Mouse (Mus musculus): ENCODE data around the gene Cd2bp2. TPM values are rescaled to one million over a fixed set of nuclear protein-coding genes. Genes with fewer than 3 reads are reported as not detected.

Cd2bp2 gene
- total RNA-seq (2021) = 10 to 100 TPM; 73.9 to 84.5 TPM
- long read RNA-seq, experiment 1, transcript Cd2bp2-201 (7 exons, 1,309 nt) = minor isoform, 5 of 109 reads
- long read RNA-seq, experiment 1, transcript Cd2bp2-202 (7 exons, 3,284 nt) = major isoform, 40 of 109 reads
- long read RNA-seq, experiment 1, partial matches to known transcripts = 22 of 109 reads
- long read RNA-seq, experiment 1, other reads (novel, unspliced or antisense) = 39 of 109 reads
- long read RNA-seq, experiment 2, transcript Cd2bp2-202 (7 exons, 3,284 nt) = major isoform, 47 of 96 reads
- long read RNA-seq, experiment 2, partial matches to known transcripts = 15 of 96 reads
- long read RNA-seq, experiment 2, other reads (novel, unspliced or antisense) = 29 of 96 reads

DNA sequence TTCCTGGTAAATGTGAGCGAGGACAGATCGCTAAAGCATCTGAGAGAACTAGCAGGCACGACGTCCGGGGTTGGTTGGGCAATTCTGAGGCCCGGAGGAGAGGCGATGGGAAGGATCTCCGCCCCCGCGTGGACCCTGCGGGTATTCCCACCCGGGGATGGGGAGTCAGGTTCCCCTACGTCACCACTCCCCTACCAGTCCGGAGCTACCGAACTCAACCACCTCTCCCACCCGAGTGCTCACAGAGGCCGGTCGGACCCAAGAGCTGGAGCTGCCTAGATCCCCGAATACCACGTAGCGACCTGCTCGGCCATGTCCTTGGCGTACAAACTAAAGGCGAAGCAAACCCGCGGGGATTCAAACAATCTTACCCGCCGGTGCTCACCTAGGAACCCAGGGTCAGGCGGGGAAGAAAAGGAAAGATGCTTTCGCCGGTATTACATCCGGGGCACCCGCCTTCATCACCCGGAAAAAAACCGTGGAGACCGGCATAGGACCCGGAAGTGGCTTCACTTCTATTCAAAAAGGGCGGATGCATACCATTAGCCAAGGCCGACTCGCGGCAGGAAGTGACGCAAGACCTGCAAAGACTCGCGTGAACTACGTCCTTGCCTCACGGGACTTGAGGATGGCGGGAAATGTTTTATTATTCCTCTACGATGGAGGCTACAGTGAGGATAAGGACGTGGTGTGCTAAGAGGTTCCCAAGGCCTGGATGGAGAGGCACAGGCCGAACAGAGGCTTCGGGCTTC, at the start of gene Cd2bp2:
Gene Cd2bp2, minus strand, starts transcription at position 507 of the 752 bp plus-strand sequence.
- DNase-seq (ENCODE audit: low spot score in 2 of 2) = peak; percentile 97 to 99
- intact Hi-C loops (cut with DNase I) = no loop called here

GRCm38 (mm10) chr7:127244658-127245510, 49.0 kb upstream of the Cd2bp2 start:
- DNase-seq (ENCODE audit: low spot score in 2 of 2) = no peak
- intact Hi-C loops (cut with DNase I) = no loop called here

- DNase-seq (ENCODE audit: low spot score in 2 of 2) = peak; percentile 93 to 95
- intact Hi-C loops (cut with DNase I) = no loop called here
These were observed 48.2 kb upstream of the Cd2bp2 start, which contains the start of gene Zfp771 for GRCm38 (mm10) chr7:127243870-127244657. Gene Zfp771 (plus strand): TSS chr7:127244274.

- no peak for DNase-seq (ENCODE audit: low spot score in 2 of 2)
- intact Hi-C loops (cut with DNase I) = no loop called here
These were observed 47.6 kb upstream of the Cd2bp2 start for GRCm38 (mm10) chr7:127243361-127243867.

- DNase-seq (ENCODE audit: low spot score in 2 of 2) = no peak
- intact Hi-C loops (cut with DNase I) = no loop called here
These were observed 38.9 kb upstream of the Cd2bp2 start for GRCm38 (mm10) chr7:127234777-127235176.

DNA sequence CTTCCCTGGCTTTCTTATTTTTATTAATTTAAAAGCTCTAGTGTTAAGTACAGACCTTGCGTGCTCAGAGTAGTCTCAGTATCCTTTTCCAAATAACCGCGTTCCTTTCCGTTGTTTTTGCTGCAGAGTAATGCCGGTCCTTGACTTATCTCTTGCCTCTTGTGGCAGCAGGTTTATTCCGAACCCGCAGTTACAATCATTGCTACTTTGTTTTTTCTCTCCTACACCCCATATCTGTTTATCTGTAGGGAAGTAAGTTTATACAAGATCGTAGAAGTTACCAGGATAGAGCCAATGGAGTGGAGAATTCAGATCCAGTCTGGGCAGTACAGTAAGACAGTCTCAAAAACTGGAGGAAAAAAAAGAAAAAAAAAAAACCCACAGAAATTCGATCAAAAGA, 37.9 kb upstream of the Cd2bp2 start:
- intact Hi-C loops (cut with DNase I) = no loop called here
- no peak for DNase-seq (ENCODE audit: low spot score in 2 of 2)

DNA sequence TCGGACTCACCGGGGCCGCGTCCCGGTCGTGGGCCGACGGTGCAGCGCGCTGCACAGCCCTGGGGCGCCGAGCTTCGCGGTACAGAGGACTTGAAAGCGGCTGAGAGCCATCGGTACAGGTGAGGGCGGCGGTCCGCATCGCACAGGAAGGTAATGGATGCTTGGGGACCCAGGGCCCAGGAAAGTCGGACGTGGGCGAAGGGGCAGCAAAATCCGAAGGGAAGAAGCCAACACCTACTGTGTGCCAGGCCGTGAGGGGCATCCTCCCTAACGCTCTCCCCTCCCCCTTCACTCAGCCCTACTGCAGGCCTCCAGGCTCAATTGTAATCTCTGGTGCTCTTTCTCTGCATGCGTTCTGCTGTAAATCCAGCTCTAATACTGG, 37.5 kb upstream of the Cd2bp2 start:
- DNase-seq (ENCODE audit: low spot score in 2 of 2) = no peak
- intact Hi-C loops (cut with DNase I) = no loop called here

GRCm38 (mm10) chr7:127232622-127233367, 36.9 kb upstream of the Cd2bp2 start, which contains the start of the genes Zfp553 and Sept1:
Gene Zfp553 (plus strand): TSS chr7:127233061.
Gene Sept1 (minus strand): TSS chr7:127233130.
- intact Hi-C loops (cut with DNase I) = no loop called here
- peak; percentile 69 to 81 for DNase-seq (ENCODE audit: low spot score in 2 of 2)

DNA sequence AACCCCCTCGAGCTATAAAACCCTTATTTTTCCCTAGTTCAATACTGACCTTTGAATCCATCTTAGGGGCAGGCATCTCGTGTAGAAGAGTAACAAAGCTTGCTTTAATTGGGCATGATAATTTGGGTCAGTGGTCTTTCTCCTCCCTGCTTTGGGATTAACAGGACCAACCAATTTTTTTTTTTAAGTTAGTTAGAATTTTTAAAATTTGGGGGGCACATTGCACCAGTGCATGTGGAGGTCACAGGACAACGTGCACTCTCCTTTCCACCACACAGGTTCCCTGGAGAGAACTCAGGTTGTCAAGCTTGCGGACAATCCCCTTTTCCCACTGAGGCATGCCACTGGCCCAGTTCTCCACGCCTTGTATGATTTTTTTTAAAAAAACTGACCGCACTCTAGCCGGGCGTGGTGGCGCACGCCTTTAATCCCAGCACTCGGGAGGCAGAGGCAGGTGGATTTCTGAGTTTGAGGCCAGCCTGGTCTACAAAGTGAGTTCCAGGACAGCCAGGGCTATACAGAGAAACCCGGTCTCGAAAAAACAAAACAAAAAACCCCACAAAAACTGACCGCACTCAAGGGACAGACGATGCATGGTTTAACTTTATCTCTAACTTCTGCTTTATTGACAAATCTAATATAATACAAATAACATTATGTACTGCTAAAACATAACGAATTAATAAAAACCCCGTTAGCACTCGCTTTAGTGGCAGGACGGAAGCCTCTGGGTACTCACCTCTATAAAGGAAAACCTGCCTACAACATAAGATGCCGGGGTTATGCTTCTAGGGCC, 36.2 kb upstream of the Cd2bp2 start:
- intact Hi-C loops (cut with DNase I) = no loop called here
- DNase-seq (ENCODE audit: low spot score in 2 of 2) = no peak

GRCm38 (mm10) chr7:127231376-127231775, 35.5 kb upstream of the Cd2bp2 start:
- no peak for DNase-seq (ENCODE audit: low spot score in 2 of 2)
- intact Hi-C loops (cut with DNase I) = no loop called here

DNA sequence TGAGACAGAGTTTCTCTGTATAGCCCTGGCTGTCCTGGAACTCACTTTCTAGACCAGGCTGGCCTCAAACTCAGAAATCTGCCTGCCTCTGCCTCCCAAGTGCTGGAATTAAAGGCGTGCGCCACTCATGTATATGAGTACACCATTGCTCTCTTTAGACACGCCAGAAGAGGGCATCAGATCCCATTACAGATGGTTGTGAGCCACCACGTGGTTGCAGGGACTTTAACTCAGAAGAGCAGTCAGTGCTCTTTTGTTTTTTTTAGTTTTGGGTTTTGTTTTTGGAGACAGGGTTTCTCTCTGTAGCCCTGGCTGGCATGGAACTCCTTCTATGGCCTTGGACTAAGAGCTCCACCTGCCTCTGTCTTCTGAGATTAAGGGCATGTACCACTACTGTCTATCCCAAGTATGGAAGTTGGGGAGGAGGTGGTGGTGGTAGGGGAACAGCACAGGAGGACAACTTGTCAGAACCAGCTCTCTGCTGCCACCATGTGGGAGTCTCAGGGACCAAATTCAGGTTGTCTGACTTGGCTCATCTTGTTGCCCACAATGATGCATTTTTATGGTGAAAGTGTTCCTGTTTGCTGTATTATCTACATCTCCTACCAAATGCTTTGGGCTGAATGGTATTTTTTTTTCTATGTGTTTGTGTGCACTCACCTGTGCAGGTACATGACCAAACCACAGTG, 32.9 kb upstream of the Cd2bp2 start:
- intact Hi-C loops (cut with DNase I) = no loop called here
- peak; percentile 85 to 89 for DNase-seq (ENCODE audit: low spot score in 2 of 2)

GRCm38 (mm10) chr7:127225147-127225995, 29.5 kb upstream of the Cd2bp2 start:
- peak in 1 of 2 experiments; percentile 55 for DNase-seq (ENCODE audit: low spot score in 2 of 2)
- intact Hi-C loops (cut with DNase I) = no loop called here

DNA sequence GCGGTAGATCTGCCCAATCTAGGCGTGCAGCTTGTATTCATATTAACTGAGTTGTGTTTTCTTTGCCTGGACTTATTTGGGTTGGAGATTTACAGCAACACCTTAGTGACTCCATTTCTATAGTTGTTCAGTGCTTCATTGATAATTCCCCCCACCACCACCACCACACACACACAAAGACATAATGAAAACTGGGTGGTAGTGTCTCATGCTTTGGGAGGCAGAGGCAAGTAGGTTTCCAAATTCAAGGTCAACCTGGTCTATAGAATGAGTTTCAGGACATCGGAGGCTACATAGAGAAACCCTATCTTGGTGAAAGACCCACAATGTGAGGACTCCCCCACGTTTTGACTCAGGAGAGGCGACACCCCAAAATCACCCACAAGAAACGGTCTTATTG, 28.8 kb upstream of the Cd2bp2 start:
- intact Hi-C loops (cut with DNase I) = no loop called here
- DNase-seq (ENCODE audit: low spot score in 2 of 2) = no peak

DNA sequence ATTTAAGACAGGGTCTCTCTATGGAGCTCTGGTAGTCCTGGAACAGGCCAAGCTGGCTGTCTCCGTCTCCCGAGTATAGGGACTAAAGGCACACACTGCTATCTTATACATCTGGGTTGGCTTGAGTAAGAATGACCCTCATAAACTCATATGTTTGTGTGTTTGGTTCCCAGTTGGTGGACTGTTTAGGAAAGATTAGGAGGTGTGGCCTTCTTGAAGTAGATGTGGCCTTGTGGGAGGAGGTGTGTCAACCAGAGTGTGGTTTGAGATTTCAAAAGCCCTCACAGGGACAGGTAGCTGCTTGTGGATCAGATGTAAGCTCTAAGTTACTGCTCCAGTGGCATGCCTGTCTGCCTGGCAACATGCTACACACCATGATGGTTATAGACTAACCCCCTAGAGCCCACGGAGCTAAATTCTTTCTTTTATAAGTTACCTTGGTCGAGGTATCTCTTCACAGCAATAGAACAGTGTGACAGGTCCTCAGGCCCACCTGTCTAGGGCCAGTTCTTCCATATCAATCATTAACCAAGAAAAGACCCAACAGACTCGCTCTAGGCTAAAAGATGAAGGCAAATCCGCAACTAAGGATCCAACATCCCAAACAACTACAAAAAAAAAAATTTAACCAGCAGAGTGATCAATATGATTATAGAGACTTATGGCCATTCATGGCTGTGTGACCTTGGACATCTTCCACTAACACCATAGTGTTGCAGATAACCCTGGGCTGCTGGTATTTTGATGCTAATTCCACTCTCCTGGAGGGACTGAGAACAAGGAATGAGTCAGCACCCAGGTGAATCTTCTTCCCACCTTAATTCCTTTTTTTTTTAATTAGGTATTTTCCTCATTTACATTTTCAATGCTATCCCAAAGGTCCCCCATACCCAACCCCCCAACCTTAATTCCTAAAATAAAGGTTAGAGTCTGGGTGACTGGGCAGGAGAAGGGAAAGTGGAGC, 27.9 kb upstream of the Cd2bp2 start:
- intact Hi-C loops (cut with DNase I) = no loop called here
- no peak for DNase-seq (ENCODE audit: low spot score in 2 of 2)

GRCm38 (mm10) chr7:127223106-127223505, 27.3 kb upstream of the Cd2bp2 start:
- no peak for DNase-seq (ENCODE audit: low spot score in 2 of 2)
- intact Hi-C loops (cut with DNase I) = no loop called here

Measured in left cerebral cortex, postnatal 14 days (tissue).